Mouse (Mus musculus): ENCODE results near the gene Ank3. TPM values are rescaled to one million over a fixed set of nuclear protein-coding genes. Genes with fewer than 3 reads are reported as not detected.

The Ank3 gene
- polyA plus RNA-seq, 1 experiment = 39.1 TPM

GRCm38 (mm10) chr10:69944845-69945244, 546.3 kb downstream of the Ank3 start:
- 51% methylated on average over 9 of the region's 9 CpGs for WGBS
- Histone ChIP-seq H3K27ac (ENCODE audit: insufficient read depth, low read depth, low read length) (no peak overlapping the region), H3K27me3 (replicated peaks; ENCODE audit: control insufficient read depth, insufficient read depth, low read length) (no peaks in the 10 kb centered on the region)

GRCm38 (mm10) chr10:69945870-69946269, 547.3 kb downstream of the Ank3 start:
- 73% methylated on average over 8 of the region's 8 CpGs for WGBS
- no peak overlapping the region for H3K4me3 ChIP-seq (ENCODE audit: insufficient read depth, low read depth, low read length)

More at GRCm38 (mm10) chr10:69944845-69945244, 546.3 kb downstream of the Ank3 start:
- DNase-seq = no peak
- no peak for TF ChIP-seq POLR2A (IDR thresholded peaks at IDR 0.05; ENCODE audit: low read depth, low read length)
- TF ChIP-seq CTCF (conservative IDR thresholded peaks at IDR 0.05; ENCODE audit: insufficient read depth, insufficient read length, low read depth, low read length) = no peak
- no peak overlapping the region for H3K4me3 ChIP-seq (ENCODE audit: insufficient read depth, low read depth, low read length)
- peaks cover 1% of the 10 kb centered on the region; the same call in 1 of the 2 replicates for H3K36me3 ChIP-seq (ENCODE audit: control insufficient read depth, insufficient read depth, low read length)
- H3K4me1 ChIP-seq (ENCODE audit: control insufficient read depth, insufficient read depth, low read length) = peaks cover 24% of the 10 kb centered on the region; the same call in 1 of the 2 replicates

GRCm38 (mm10) chr10:69946271-69946670, 547.7 kb downstream of the Ank3 start:
- peaks cover 27% of the 10 kb centered on the region; the same call in 1 of the 2 replicates for H3K4me1 ChIP-seq (ENCODE audit: control insufficient read depth, insufficient read depth, low read length)
- 50% methylated on average over 8 of the region's 8 CpGs for WGBS
- no peaks in the 10 kb centered on the region for H3K27me3 ChIP-seq (replicated peaks; ENCODE audit: control insufficient read depth, insufficient read depth, low read length)
- H3K36me3 ChIP-seq (ENCODE audit: control insufficient read depth, insufficient read depth, low read length) = no peaks in the 10 kb centered on the region; the same call in 1 of the 2 replicates
- H3K27ac ChIP-seq (ENCODE audit: insufficient read depth, low read depth, low read length) = peak overlapping the region; percentile 46; the same call in 1 of the 2 replicates
- no peak for TF ChIP-seq POLR2A (IDR thresholded peaks at IDR 0.05; ENCODE audit: low read depth, low read length)
- TF ChIP-seq CTCF (conservative IDR thresholded peaks at IDR 0.05; ENCODE audit: insufficient read depth, insufficient read length, low read depth, low read length) = no peak
- no peak overlapping the region for H3K4me3 ChIP-seq (ENCODE audit: insufficient read depth, low read depth, low read length)
- peak; percentile 64 for DNase-seq

More at GRCm38 (mm10) chr10:69945870-69946269, 547.3 kb downstream of the Ank3 start:
- Histone ChIP-seq H3K27ac (ENCODE audit: insufficient read depth, low read depth, low read length) (peak overlapping the region; percentile 11; the same call in 1 of the 2 replicates), H3K36me3 (ENCODE audit: control insufficient read depth, insufficient read depth, low read length) (no peaks in the 10 kb centered on the region; the same call in 1 of the 2 replicates), H3K4me1 (ENCODE audit: control insufficient read depth, insufficient read depth, low read length) (peaks cover 27% of the 10 kb centered on the region; the same call in 1 of the 2 replicates), H3K27me3 (replicated peaks; ENCODE audit: control insufficient read depth, insufficient read depth, low read length) (no peaks in the 10 kb centered on the region)
- DNase-seq = no peak
- no peak for TF ChIP-seq CTCF (conservative IDR thresholded peaks at IDR 0.05; ENCODE audit: insufficient read depth, insufficient read length, low read depth, low read length)
- no peak for TF ChIP-seq POLR2A (IDR thresholded peaks at IDR 0.05; ENCODE audit: low read depth, low read length)

GRCm38 (mm10) chr10:69947093-69947492, 548.5 kb downstream of the Ank3 start:
- Histone ChIP-seq H3K4me1 (ENCODE audit: control insufficient read depth, insufficient read depth, low read length) (peaks cover 27% of the 10 kb centered on the region; the same call in 1 of the 2 replicates), H3K4me3 (ENCODE audit: insufficient read depth, low read depth, low read length) (no peak overlapping the region), H3K27me3 (replicated peaks; ENCODE audit: control insufficient read depth, insufficient read depth, low read length) (no peaks in the 10 kb centered on the region), H3K36me3 (ENCODE audit: control insufficient read depth, insufficient read depth, low read length) (no peaks in the 10 kb centered on the region; the same call in 1 of the 2 replicates), H3K27ac (ENCODE audit: insufficient read depth, low read depth, low read length) (peak overlapping the region; percentile 46)
- TF ChIP-seq POLR2A (IDR thresholded peaks at IDR 0.05; ENCODE audit: low read depth, low read length) (no peak), CTCF (conservative IDR thresholded peaks at IDR 0.05; ENCODE audit: insufficient read depth, insufficient read length, low read depth, low read length) (no peak)
- WGBS = 33% methylated on average over 6 of the region's 6 CpGs
- DNase-seq = peak; percentile 50

- peaks cover 26% of the 10 kb centered on the region; the same call in 1 of the 2 replicates for H3K4me1 ChIP-seq (ENCODE audit: control insufficient read depth, insufficient read depth, low read length)
- no peaks in the 10 kb centered on the region for H3K27me3 ChIP-seq (replicated peaks; ENCODE audit: control insufficient read depth, insufficient read depth, low read length)
- H3K27ac ChIP-seq (ENCODE audit: insufficient read depth, low read depth, low read length) = no peak overlapping the region
- WGBS = 79% methylated on average over 11 of the region's 11 CpGs
- no peak overlapping the region for H3K4me3 ChIP-seq (ENCODE audit: insufficient read depth, low read depth, low read length)
- no peak for TF ChIP-seq CTCF (conservative IDR thresholded peaks at IDR 0.05; ENCODE audit: insufficient read depth, insufficient read length, low read depth, low read length)
- no peak for TF ChIP-seq POLR2A (IDR thresholded peaks at IDR 0.05; ENCODE audit: low read depth, low read length)
- H3K36me3 ChIP-seq (ENCODE audit: control insufficient read depth, insufficient read depth, low read length) = peaks cover 3% of the 10 kb centered on the region
- DNase-seq = no peak
Observed at GRCm38 (mm10) chr10:69950236-69950918, 551.8 kb downstream of the Ank3 start.

GRCm38 (mm10) chr10:69950919-69951236, 552.3 kb downstream of the Ank3 start:
- no peak for TF ChIP-seq POLR2A (IDR thresholded peaks at IDR 0.05; ENCODE audit: low read depth, low read length)
- TF ChIP-seq CTCF (conservative IDR thresholded peaks at IDR 0.05; ENCODE audit: insufficient read depth, insufficient read length, low read depth, low read length) = no peak
- Histone ChIP-seq H3K4me1 (ENCODE audit: control insufficient read depth, insufficient read depth, low read length) (peaks cover 24% of the 10 kb centered on the region; the same call in 1 of the 2 replicates), H3K27me3 (replicated peaks; ENCODE audit: control insufficient read depth, insufficient read depth, low read length) (no peaks in the 10 kb centered on the region), H3K4me3 (ENCODE audit: insufficient read depth, low read depth, low read length) (no peak overlapping the region), H3K36me3 (ENCODE audit: control insufficient read depth, insufficient read depth, low read length) (peaks cover 3% of the 10 kb centered on the region), H3K27ac (ENCODE audit: insufficient read depth, low read depth, low read length) (no peak overlapping the region)
- DNase-seq = no peak
- WGBS = 61% methylated on average over 9 of the region's 9 CpGs

- no peak overlapping the region for H3K27ac ChIP-seq (ENCODE audit: insufficient read depth, low read depth, low read length)
- TF ChIP-seq POLR2A (IDR thresholded peaks at IDR 0.05; ENCODE audit: low read depth, low read length) (no peak), CTCF (conservative IDR thresholded peaks at IDR 0.05; ENCODE audit: insufficient read depth, insufficient read length, low read depth, low read length) (no peak)
- H3K4me1 ChIP-seq (ENCODE audit: control insufficient read depth, insufficient read depth, low read length) = peaks cover 19% of the 10 kb centered on the region; the same call in 1 of the 2 replicates
- peaks cover 3% of the 10 kb centered on the region for H3K36me3 ChIP-seq (ENCODE audit: control insufficient read depth, insufficient read depth, low read length)
- no peak for DNase-seq
- H3K27me3 ChIP-seq (replicated peaks; ENCODE audit: control insufficient read depth, insufficient read depth, low read length) = no peaks in the 10 kb centered on the region
- 77% methylated on average over 4 of the region's 4 CpGs for WGBS
- no peak overlapping the region for H3K4me3 ChIP-seq (ENCODE audit: insufficient read depth, low read depth, low read length)
Observed at GRCm38 (mm10) chr10:69951426-69951825, 552.9 kb downstream of the Ank3 start.
